Mouse (Mus musculus) lung, postnatal 4 days (tissue): ENCODE measurements around the gene Fmo9.

Experiments used
- DNase-seq, 2 experiments: peaks; one replicate each; pipeline ENCODE4 v3.0.0; 2021

The Fmo9 gene

DNA sequence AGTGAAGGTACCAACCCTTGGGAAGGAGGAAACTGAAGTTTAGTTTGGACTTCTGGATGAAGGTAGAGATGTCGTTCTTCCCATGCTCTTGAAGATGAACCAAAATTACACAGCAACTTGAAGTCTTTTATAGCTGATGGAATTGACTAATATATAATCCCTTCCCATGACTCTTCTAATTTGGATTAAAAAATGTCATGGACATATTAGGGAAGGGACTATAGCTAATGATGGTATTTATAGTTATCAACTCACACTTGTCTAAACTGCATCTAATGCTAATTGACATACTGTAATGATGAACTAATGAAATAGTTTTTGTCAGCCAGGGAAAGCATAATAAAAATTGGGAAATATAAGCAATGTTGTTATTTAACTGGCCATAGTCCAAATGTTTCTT, at the start of gene Fmo9:
Gene Fmo9, minus strand, starts transcription at position 101 of the 400 bp plus-strand sequence.
- DNase-seq, result no peak

DNA sequence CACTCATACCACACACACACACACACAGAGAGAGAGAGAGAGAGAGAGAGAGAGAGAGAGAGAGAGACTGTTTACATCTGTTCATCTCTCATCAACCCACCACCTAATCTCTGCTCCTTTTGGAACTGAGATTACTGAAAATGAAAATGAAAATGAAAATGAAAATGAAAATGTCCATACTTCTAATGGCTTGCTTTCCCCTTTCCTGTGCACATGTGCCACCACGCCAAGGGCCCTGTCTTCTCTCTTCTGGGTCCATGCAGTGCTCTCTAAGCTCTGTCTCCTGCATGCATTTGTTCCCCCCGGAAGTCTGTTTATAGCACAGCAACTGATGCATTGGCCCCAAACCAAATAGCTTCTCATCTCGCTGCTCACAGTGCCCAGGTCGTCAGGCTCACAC, 49.2 kb upstream of the Fmo9 start:
- no peak for DNase-seq

DNA sequence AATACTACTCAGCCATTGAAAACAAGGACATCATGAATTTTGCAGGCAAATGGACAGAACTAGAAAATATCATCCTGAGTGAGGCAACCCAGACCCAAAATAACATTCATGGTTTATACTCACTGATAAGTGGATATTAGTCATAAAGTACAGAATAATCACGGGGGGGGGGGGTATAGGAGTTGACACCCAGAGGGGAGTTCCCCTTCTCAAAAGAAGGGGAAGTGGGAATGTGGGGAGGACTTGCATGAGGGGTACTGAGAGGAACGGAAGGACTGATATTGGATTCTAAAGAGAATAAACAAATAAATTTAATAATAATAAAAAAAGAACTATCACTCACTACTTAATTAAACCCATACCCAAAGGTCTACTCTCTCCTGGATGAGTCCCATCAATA, 48.6 kb upstream of the Fmo9 start:
- DNase-seq, result no peak

DNA sequence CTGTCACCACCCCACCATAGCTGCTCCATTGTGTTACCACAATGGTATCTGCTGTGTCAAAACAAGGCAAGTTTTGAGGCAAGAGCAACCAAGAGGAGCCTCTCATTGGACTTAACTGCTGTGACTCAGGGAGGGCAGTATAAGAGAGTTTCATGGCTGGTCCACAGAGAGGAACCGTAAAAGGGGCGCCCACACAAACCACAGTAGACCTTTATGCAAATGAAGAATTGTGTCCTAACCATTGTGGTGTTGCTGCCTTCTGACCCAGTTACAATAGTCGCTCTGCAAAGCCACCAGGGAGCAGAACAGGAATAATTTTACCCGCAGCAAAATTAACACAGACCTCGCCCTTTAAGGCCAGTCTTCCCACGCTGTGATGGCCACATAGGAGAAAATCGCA, 29.2 kb upstream of the Fmo9 start:
- DNase-seq, result peak in 1 of 2 experiments; percentile 8

DNA sequence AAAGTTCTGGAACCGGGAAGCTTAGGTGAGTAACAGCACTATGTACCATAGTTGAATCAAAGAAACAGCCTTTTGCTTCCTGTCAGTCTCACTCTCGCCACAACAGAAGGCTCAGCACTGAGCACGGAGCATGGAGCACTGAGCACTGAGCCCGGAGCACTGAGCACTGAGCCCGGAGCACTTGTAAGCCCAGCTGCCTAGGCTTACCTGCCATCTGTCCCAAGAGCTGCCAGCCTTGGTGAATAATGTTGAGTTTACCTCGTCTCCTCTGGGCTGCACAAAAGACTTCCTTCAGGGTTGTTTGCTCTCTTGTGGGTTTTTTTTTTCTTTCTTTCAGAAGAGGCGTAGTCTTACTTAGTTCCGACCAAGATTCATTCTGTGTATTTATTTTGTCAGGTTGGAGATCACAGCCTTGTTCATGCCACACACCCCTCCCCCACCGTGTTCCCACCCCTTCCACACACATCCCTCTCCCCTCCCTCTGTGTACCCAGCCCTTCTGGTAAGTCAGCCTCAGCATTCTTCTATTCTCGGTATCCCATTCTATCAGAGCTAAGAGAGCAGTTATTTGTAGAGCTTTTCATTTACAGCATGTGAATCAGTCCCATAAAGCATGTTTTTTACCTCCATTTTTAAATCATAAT, 20.7 kb upstream of the Fmo9 start:
- DNase-seq, result no peak

DNA sequence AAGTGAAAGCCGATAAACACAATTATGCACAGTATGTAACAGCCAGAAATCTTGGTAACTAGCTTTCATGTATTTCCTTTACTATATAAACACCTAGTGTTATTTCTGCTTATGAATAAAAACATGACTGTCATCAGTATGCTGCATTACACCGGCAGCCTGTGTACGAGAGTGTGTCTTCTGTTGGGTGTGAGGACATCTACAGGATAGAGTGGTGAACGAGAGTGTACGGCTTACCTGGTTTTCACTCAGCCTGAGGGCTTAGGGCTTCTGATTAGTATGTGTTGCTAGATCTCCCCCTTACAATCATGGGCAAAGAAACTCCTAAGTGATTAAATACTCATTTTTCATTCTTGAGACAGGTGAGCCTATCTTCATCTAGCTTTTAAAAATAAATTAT, 12.4 kb downstream of the Fmo9 start:
- DNase-seq, result no peak

DNA sequence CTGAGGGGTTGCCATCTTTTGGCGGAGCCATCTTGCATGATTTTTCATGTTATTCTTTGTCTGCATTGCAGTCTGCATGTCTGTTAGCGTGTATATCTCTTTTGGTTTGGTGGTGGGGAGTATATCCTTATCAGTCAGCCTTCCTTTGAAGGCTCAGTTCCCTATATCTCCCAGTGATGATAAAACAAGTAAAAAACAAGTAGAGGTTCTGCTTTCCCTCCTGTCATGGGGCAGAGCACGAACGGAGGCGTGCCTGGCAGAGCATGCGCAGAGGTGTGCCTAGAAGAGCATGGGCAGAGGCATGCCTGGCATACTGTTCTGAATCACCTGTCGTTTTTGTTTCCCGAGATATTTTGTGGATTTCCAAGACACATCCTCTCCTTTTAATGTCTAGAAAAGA, 20.8 kb downstream of the Fmo9 start:
- DNase-seq, result no peak

DNA sequence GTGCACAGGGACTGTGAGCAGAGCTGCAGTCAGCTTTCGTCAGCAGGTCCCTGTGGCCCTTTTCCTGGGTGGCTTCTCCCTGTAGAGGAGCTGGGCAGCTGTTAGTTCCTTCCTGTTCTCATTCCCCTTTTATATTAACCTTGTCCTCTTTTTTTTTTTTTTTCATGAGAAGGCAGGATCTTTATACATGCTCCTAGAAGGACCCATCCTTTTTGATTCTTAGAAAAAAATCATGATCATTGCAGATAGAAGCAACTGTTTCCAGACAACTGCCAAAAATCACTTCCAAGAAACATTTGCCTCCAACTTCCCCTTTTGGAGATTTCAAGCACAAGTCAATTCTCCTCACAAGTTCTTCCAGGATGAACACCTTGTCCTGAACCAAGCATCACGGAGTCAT, 34.1 kb downstream of the Fmo9 start, which contains the start of gene Gm4847:
Gene Gm4847, minus strand, starts transcription at position 101 of the 400 bp plus-strand sequence.
- no peak for DNase-seq
